Mouse (Mus musculus) CH12.LX (cell line): Measurements from ENCODE around the gene Slc39a1.
"Not testable (repeated sequence)": the region's sequence is repeated elsewhere in the genome, so short reads cannot be mapped to it uniquely, and the experiment has no call there.

Experiments
- CTCF ChIP-seq, 2 experiments: IDR thresholded peaks in 1 of 2; conservative IDR thresholded peaks in 1 of 2; 2 replicates each; pipeline ENCODE4 v1.5.1; 2011 to 2012; ENCODE audit warnings: low read depth in 2 of 2, low read length in 2 of 2, improper control_type of control experiment in 1 of 2, inconsistent platforms in 1 of 2, mild to moderate bottlenecking in 1 of 2, moderate library complexity in 1 of 2
- EP300 ChIP-seq: IDR thresholded peaks from 2 replicates; pipeline ENCODE4 v1.6.1; 2011; ENCODE audit warnings: low read length, improper control_type of control experiment

- TF ChIP-seq EP300; CTCF (conservative IDR thresholded peaks at IDR 0.05 in 1 of 2, IDR thresholded peaks at IDR 0.05 in 1 of 2; ENCODE audit: low read depth in 2 of 2, low read length in 2 of 2): not testable (repeated sequence)
Observed at GRCm38 (mm10) chr3:90252659-90253058, 4.7 kb downstream of the Slc39a1 start.
